10 mouse cellular contexts compared by ENCODE assay signal in genomic region chr5:89543476-89543875, GRCm38 (mm10). TPM values are rescaled to one million over a fixed set of nuclear protein-coding genes. Genes with fewer than 3 reads are reported as not detected.
DNase-seq lines count a peak whose midpoint lies in the region; TF ChIP-seq lines count a peak whose summit lies in the region.
"Had no signal": no experiment of that assay in that cellular context is flagged by ENCODE, and none has a peak within 500 bp of the region (broad histone marks: within the 10 kb centered on the region; RNA-seq: fewer than 3 reads in every experiment).

No protein-coding gene starts in this region.

- no peak overlapping the region for H3K4me3 ChIP-seq in E14TG2a.4 (replicated peaks; ENCODE audit: low read length)
- H3K4me3 ChIP-seq: embryonic facial prominence, embryonic 13.5 days; neural tube, embryonic 13.5 days had no signal

- DNase-seq in adrenal gland, adult 18-20 months (ENCODE audit: low spot score in 2 of 2): peak; percentile 7 to 29
- DNase-seq in embryo, embryonic 11 days: peak; percentile 77
- peak; percentile 20 to 41 for DNase-seq in heart, postnatal 36 days
- peak; percentile 70 for DNase-seq in layer of hippocampus, adult 9-11 months
- DNase-seq in lung, postnatal 25 days (ENCODE audit: low spot score): peak; percentile 53
- peak; percentile 73 to 75 for DNase-seq in right cerebral cortex, postnatal 36 days (ENCODE audit: low spot score in 2 of 2)
- DNase-seq in thymus, postnatal 36 days: no peak

- TF ChIP-seq CTCF in E14TG2a.4 (conservative IDR thresholded peaks at IDR 0.05; ENCODE audit: low read length): peak; percentile 80

- no peaks in the 10 kb centered on the region for H3K36me3 ChIP-seq in E14TG2a.4 (ENCODE audit: insufficient read depth, low read length)
- H3K36me3 ChIP-seq: embryonic facial prominence, embryonic 13.5 days; neural tube, embryonic 13.5 days had no signal

- no peaks in the 10 kb centered on the region for H3K27me3 ChIP-seq in E14TG2a.4 (ENCODE audit: insufficient read depth, low read length)
- H3K27me3 ChIP-seq: embryonic facial prominence, embryonic 13.5 days; neural tube, embryonic 13.5 days had no signal

- no peaks in the 10 kb centered on the region for H3K9me3 ChIP-seq in E14TG2a.4 (ENCODE audit: low read length)
- H3K9me3 ChIP-seq: embryonic facial prominence, embryonic 13.5 days; neural tube, embryonic 13.5 days had no signal

- intact Hi-C loops in heart, postnatal 36 days (cut with DNase I): loop anchor here (1.0 kb wide), 1 partner anchor 137 kb away; no protein-coding TSS in a partner anchor

- H3K4me1 ChIP-seq in E14TG2a.4 (replicated peaks; ENCODE audit: low read depth, low read length): no peaks in the 10 kb centered on the region
- H3K4me1 ChIP-seq: embryonic facial prominence, embryonic 13.5 days; neural tube, embryonic 13.5 days had no signal

RNA-seq across cellular contexts. Expression of gene Npffr2, which starts 16.2 kb away (rescaled TPM):
- total RNA-seq in adrenal gland, adult 18-20 months (2021): not detected
- total RNA-seq in heart, postnatal 36 days (2021): not detected

Comparison
In these comparisons a context has a peak if more than half of its experiments do, and no peak if none do; other contexts are left out.
1. DNase-seq: peak in adrenal gland, adult 18-20 months (2 of 2), embryo, embryonic 11 days (single experiment), heart, postnatal 36 days (2 of 2), layer of hippocampus, adult 9-11 months (single experiment), lung, postnatal 25 days (single experiment) and right cerebral cortex, postnatal 36 days (2 of 2); none in thymus, postnatal 36 days (0 of 2).